Mouse (Mus musculus) spleen, adult 2 months (tissue): ENCODE results near the gene Cfap57.

Experiments used
- CTCF ChIP-seq: fragments of 200-500 bp; IDR thresholded peaks from 2 replicates; pipeline ENCODE4 v1.5.1; 2011; ENCODE audit warnings: mild to moderate bottlenecking, inconsistent platforms; ENCODE audit not compliant: insufficient read depth, insufficient read length, insufficient replicate concordance; ENCODE audit errors: extremely low read depth
- POLR2A ChIP-seq: fragments of 200-500 bp; IDR thresholded peaks from 2 replicates; pipeline ENCODE4 v1.6.1; 2011; ENCODE audit warnings: low read depth, low read length, inconsistent platforms

DNA sequence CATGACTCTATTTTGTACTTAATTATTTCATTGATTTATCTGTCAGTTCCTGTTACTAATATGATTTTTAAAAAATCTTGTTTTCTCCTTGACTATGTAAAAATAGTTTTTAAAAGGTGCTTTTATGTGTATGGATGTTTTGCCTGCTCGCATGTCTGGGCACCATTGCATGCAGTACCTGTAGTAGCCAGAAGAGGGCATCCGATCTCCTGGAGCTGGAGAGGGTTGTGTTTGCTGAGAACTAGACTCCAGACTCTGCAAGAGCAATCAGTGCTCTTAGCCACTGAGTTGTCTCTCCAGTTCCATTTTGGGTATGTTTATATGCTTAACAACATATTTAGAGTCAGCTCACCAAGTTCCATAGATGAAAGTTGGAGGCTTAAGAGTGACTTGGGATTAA, 24.7 kb upstream of the Cfap57 start:
- no peak for TF ChIP-seq POLR2A
- TF ChIP-seq CTCF: peak; percentile 51; the same call in 1 of the 2 replicates
